Mouse (Mus musculus) cerebellum, adult 2 months (tissue): ENCODE results near the gene Pde4c. TPM values are rescaled to one million over a fixed set of nuclear protein-coding genes. Genes with fewer than 3 reads are reported as not detected.

Experiments used
- DNase-seq, 2 experiments: peaks; one replicate each; pipeline ENCODE4 v3.0.0; 2021
- H3K27ac ChIP-seq: fragments of 200-500 bp; 2 replicates; pipeline ENCODE4 v1.5.1; 2012; ENCODE audit warnings: low read length, control low read depth, inconsistent platforms; ENCODE audit not compliant: insufficient read depth
- H3K27me3 ChIP-seq: fragments of 200-500 bp; 2 replicates; pipeline ENCODE4 v1.6.1; 2012; ENCODE audit warnings: inconsistent platforms, mild to moderate bottlenecking, low read length, moderate library complexity; ENCODE audit not compliant: control insufficient read depth, insufficient read depth
- H3K4me1 ChIP-seq: fragments of 200-500 bp; 2 replicates; pipeline ENCODE4 v1.6.1; 2011; ENCODE audit warnings: low read length; ENCODE audit not compliant: control insufficient read depth, insufficient read depth
- H3K4me3 ChIP-seq: fragments of 200-500 bp; replicated peaks from 2 replicates; pipeline ENCODE3; 2011; ENCODE audit warnings: mild to moderate bottlenecking, low read depth, low read length, control low read depth; ENCODE audit not compliant: insufficient read depth
- CTCF ChIP-seq: fragments of 200-500 bp; IDR thresholded peaks from 2 replicates; pipeline ENCODE4 v1.5.1; 2011; ENCODE audit warnings: low read depth, mild to moderate bottlenecking, control low read depth, low read length, moderate library complexity, borderline replicate concordance; ENCODE audit not compliant: insufficient read depth
- POLR2A ChIP-seq: fragments of 200-500 bp; IDR thresholded peaks from 2 replicates; pipeline ENCODE4 v1.6.1; 2011; ENCODE audit warnings: low read length, control low read depth, borderline replicate concordance; ENCODE audit not compliant: insufficient read depth
- WGBS: fragments of 180-500 bp; shearing (Covaris S2); methylation state at CpG from one replicate; pipeline ENCODE4 v1.1.7; 2018; 5-methylcytosine and 5-hydroxymethylcytosine counted together
- polyA plus RNA-seq: library from polyadenylated mRNA; depleted of rRNA; stranded (reverse); fragments of >200 nt; gene quantifications from 2 replicates; pipeline ENCODE4 v1.2.3, GENCODE M21; 2012

Gene Pde4c
- polyA plus RNA-seq, 1 experiment, result 3.0 TPM

- no peak for DNase-seq
- H3K27me3 ChIP-seq, result no peaks in the 10 kb centered on the region
- TF ChIP-seq POLR2A (no peak), CTCF (no peak)
- H3K27ac ChIP-seq, result no peak overlapping the region
- peaks cover 17% of the 10 kb centered on the region for H3K4me1 ChIP-seq
- 88% methylated on average over 25 of the region's 25 CpGs for WGBS
- H3K4me3 ChIP-seq, result no peak overlapping the region
Observed at GRCm38 (mm10) chr8:70786291-70787050, 63.0 kb downstream of the Pde4c start.

- DNase-seq, result no peak
- Histone ChIP-seq H3K27ac (no peak overlapping the region), H3K27me3 (no peaks in the 10 kb centered on the region), H3K4me3 (no peak overlapping the region), H3K4me1 (peaks cover 17% of the 10 kb centered on the region)
- no peak for TF ChIP-seq CTCF
- TF ChIP-seq POLR2A, result no peak
- 96% methylated on average over 3 of the region's 3 CpGs for WGBS
Observed at GRCm38 (mm10) chr8:70787051-70787445, 63.5 kb downstream of the Pde4c start.

- no peak overlapping the region for H3K27ac ChIP-seq
- no peak for TF ChIP-seq CTCF
- no peak for TF ChIP-seq POLR2A
- peak overlapping the region; percentile 47 for H3K4me3 ChIP-seq
- H3K27me3 ChIP-seq, result no peaks in the 10 kb centered on the region
- peak; percentile 90 to 93 for DNase-seq
- WGBS, result 7% methylated on average over 30 of the region's 30 CpGs
- H3K4me1 ChIP-seq, result peaks cover 23% of the 10 kb centered on the region
Observed at GRCm38 (mm10) chr8:70787941-70788667, 64.6 kb downstream of the Pde4c start.

GRCm38 (mm10) chr8:70789046-70789445 is 65.5 kb downstream of the Pde4c start:
- H3K27me3 ChIP-seq, result no peaks in the 10 kb centered on the region
- no peak overlapping the region for H3K4me3 ChIP-seq
- DNase-seq, result peak in 1 of 2 experiments; percentile 31
- H3K27ac ChIP-seq, result no peak overlapping the region
- H3K4me1 ChIP-seq, result peaks cover 23% of the 10 kb centered on the region
- 45% methylated on average over 10 of the region's 10 CpGs for WGBS
- no peak for TF ChIP-seq POLR2A
- TF ChIP-seq CTCF, result no peak

GRCm38 (mm10) chr8:70790846-70791245 is 67.3 kb downstream of the Pde4c start:
- WGBS, result 57% methylated on average over 8 of the region's 8 CpGs
- Histone ChIP-seq H3K4me3 (no peak overlapping the region), H3K27ac (no peak overlapping the region), H3K27me3 (no peaks in the 10 kb centered on the region), H3K4me1 (peaks cover 23% of the 10 kb centered on the region)
- no peak for DNase-seq
- TF ChIP-seq POLR2A, result no peak

- H3K27me3 ChIP-seq, result no peaks in the 10 kb centered on the region
- 72% methylated on average over 7 of the region's 7 CpGs for WGBS
- peaks cover 23% of the 10 kb centered on the region for H3K4me1 ChIP-seq
- DNase-seq, result no peak
- TF ChIP-seq CTCF (no peak), POLR2A (no peak)
- H3K27ac ChIP-seq, result no peak overlapping the region
- no peak overlapping the region for H3K4me3 ChIP-seq
Observed at GRCm38 (mm10) chr8:70791294-70791701, 67.8 kb downstream of the Pde4c start.

- Histone ChIP-seq H3K4me1 (peaks cover 22% of the 10 kb centered on the region), H3K27ac (no peak overlapping the region), H3K27me3 (no peaks in the 10 kb centered on the region), H3K4me3 (peak overlapping the region; percentile 28)
- WGBS, result 2% methylated on average over 58 of the region's 58 CpGs
- TF ChIP-seq POLR2A (peak; percentile 13; the same call in 1 of the 2 replicates), CTCF (no peak)
- DNase-seq, result peak; percentile 84 to 89
Observed at GRCm38 (mm10) chr8:70791975-70792691, 68.6 kb downstream of the Pde4c start.

GRCm38 (mm10) chr8:70792700-70793099 is 69.2 kb downstream of the Pde4c start:
- no peak overlapping the region for H3K27ac ChIP-seq
- peak in 1 of 2 experiments; percentile 68 for DNase-seq
- TF ChIP-seq POLR2A, result no peak
- no peak for TF ChIP-seq CTCF
- no peaks in the 10 kb centered on the region for H3K27me3 ChIP-seq
- WGBS, result 1% methylated on average over 20 of the region's 20 CpGs
- H3K4me3 ChIP-seq, result peak overlapping the region; percentile 28
- H3K4me1 ChIP-seq, result peaks cover 18% of the 10 kb centered on the region
